Mouse (Mus musculus) kidney, embryonic 15.5 days (tissue): Measurements from ENCODE around the gene Sult2a5. TPM values are rescaled to one million over a fixed set of nuclear protein-coding genes. Genes with fewer than 3 reads are reported as not detected.

ENCODE experiments used
- ATAC-seq: fragments of 200-750 bp; cut with Nextera tagmentation; replicated peaks from 2 replicates; pipeline ENCODE4 v1.8.0; 2017; ENCODE audit warnings: moderate TSS enrichment; ENCODE audit not compliant: low FRiP score
- H3K27ac ChIP-seq: fragments of 300-500 bp; sonication (generic); 2 replicates; pipeline ENCODE4 v1.5.1; 2015; ENCODE audit warnings: mild to moderate bottlenecking, inconsistent platforms
- H3K27me3 ChIP-seq: fragments of 300-500 bp; sonication (generic); 2 replicates; pipeline ENCODE4 v1.6.1; 2015; ENCODE audit warnings: inconsistent platforms
- H3K36me3 ChIP-seq: fragments of 300-500 bp; sonication (generic); 2 replicates; pipeline ENCODE4 v1.6.1; 2015; ENCODE audit warnings: inconsistent platforms
- H3K4me1 ChIP-seq: fragments of 300-500 bp; sonication (generic); 2 replicates; pipeline ENCODE4 v1.6.1; 2015; ENCODE audit warnings: inconsistent platforms
- H3K4me2 ChIP-seq: fragments of 300-500 bp; sonication (generic); 2 replicates; pipeline ENCODE4 v1.6.1; 2015; ENCODE audit warnings: moderate library complexity, mild to moderate bottlenecking, inconsistent platforms
- H3K4me3 ChIP-seq: fragments of 300-500 bp; sonication (generic); replicated peaks from 2 replicates; pipeline ENCODE4 v1.5.1; 2015; ENCODE audit warnings: mild to moderate bottlenecking, inconsistent platforms
- H3K9ac ChIP-seq: fragments of 300-500 bp; sonication (generic); 2 replicates; pipeline ENCODE4 v1.6.1; 2015; ENCODE audit warnings: mild to moderate bottlenecking, inconsistent platforms
- H3K9me3 ChIP-seq: fragments of 300-500 bp; sonication (generic); replicated peaks from 2 replicates; pipeline ENCODE4 v1.6.1; 2016; ENCODE audit warnings: inconsistent platforms
- polyA plus RNA-seq: library from polyadenylated mRNA; unstranded; fragments of >200 nt; fragmentation: Nextera tagmentation; extraction: Ambion mirVana; gene quantifications from 2 replicates; pipeline ENCODE4 v1.2.1, GENCODE M21; 2015

The Sult2a5 gene
- not detected in 2 replicates for polyA plus RNA-seq

- Histone ChIP-seq H3K36me3 (no peaks in the 10 kb centered on the region), H3K4me3 (no peak within 1 kb of the TSS), H3K27me3 (no peaks in the 10 kb centered on the region), H3K4me1 (no peaks in the 10 kb centered on the region), H3K9me3 (no peaks in the 10 kb centered on the region), H3K27ac (no peak within 1 kb of the TSS), H3K4me2 (no peak within 1 kb of the TSS), H3K9ac (no peak within 1 kb of the TSS)
- ATAC-seq = no peak
These were observed at the start of gene Sult2a5 for GRCm38 (mm10) chr7:13623667-13624066. Sult2a5 (plus strand) TSS chr7:13623967.

Other genes with a start within 250 kb of the Sult2a5 start
- gene Cabp5, start 225.8 kb upstream of the Sult2a5 start, polyA plus RNA-seq = not detected in 2 replicates
- not detected in 2 replicates for gene Bsph1, start 173.1 kb upstream of the Sult2a5 start, polyA plus RNA-seq
- not detected in 2 replicates for gene Bsph2, start 52.9 kb upstream of the Sult2a5 start, polyA plus RNA-seq
- not detected in 2 replicates for gene Sult2a2, start 109.5 kb downstream of the Sult2a5 start, polyA plus RNA-seq
- gene Sult2a1, start 213.4 kb downstream of the Sult2a5 start, polyA plus RNA-seq = not detected in 2 replicates